Mouse (Mus musculus) thymus, adult 2 months (tissue): ENCODE measurements around the gene Sobp.

ENCODE experiments used
- CTCF ChIP-seq: fragments of 200-500 bp; IDR thresholded peaks from 2 replicates; pipeline ENCODE4 v1.5.1; 2012; ENCODE audit warnings: mild to moderate bottlenecking, control low read depth, low read length, moderate library complexity, borderline replicate concordance; ENCODE audit not compliant: control insufficient read depth, poor library complexity, insufficient read depth; ENCODE audit errors: extremely low read depth
- POLR2A ChIP-seq: fragments of 200-500 bp; IDR thresholded peaks from 2 replicates; pipeline ENCODE4 v1.6.1; 2012; ENCODE audit warnings: mild to moderate bottlenecking, low read length, control low read depth, moderate library complexity; ENCODE audit not compliant: control insufficient read depth, poor library complexity, insufficient read depth; ENCODE audit errors: extremely low read depth

DNA sequence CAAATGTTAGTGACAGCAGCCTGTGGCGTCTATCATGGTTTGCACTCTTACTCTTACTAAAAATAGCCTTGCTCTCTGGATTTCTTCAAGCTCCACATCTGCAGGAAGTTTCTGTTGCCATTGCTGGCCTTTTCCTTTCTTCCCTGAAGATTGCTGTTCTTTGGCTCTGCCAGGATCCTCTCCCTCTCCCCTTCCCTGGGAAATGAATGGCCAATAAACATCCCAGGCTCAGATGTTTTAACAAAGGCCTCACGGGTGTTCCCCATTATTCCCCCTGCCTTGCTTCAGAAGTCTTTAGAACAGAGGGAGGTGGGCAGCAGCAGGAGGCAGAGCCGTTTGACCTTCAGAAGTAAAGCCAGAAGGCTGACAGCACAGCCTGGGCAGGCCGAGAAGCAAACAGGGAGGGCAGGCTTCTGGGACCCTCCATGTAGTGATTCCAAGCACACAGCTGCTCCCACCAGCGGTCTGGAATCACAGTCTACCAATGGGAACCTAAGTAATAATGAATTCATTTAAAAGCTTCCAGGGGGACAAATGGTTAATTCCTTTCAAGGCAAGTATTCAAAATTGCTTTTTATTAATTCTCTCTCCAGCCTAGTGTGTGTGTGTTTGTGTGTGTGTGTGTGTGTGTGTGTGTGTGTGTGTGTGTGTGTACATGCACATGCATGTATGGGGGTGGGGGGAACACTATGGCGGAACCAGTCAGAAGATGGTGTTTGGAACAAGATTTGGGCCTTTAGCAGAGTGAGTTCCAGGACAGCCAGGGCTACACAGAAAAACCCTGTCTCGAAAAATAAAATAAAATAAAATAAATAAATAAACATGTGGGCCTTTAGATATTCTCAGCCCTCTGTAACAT is 130.8 kb downstream of the Sobp start:
- TF ChIP-seq CTCF (no peak), POLR2A (no peak)
